Mouse (Mus musculus): ENCODE results near the gene Tsx. TPM values are rescaled to one million over a fixed set of nuclear protein-coding genes. Genes with fewer than 3 reads are reported as not detected.

The Tsx gene
- total RNA-seq, 4 experiments from 2014 or later: 0.52 to 0.89 (median 0.62) TPM; not detected in 1

Other genes starting within 250 kb of the Tsx start
- 1 to 10 TPM; 1.1 to 1.9 (median 1.5) TPM for gene Nap1l2, start 227.8 kb upstream of the Tsx start, total RNA-seq (2022)
- gene Cdx4, start 93.1 kb upstream of the Tsx start, total RNA-seq (2022): not detected
- gene Chic1, start 58.0 kb upstream of the Tsx start, total RNA-seq (2022): 10 to 100 TPM in 2 of 4 experiments, 1 to 10 TPM in 2; 7.5 to 11.9 (median 9.9) TPM
- not detected for gene Gm26992, start 7.5 kb downstream of the Tsx start, total RNA-seq (2022)
- gene Zcchc13, start 216.1 kb downstream of the Tsx start, total RNA-seq (2022): not detected